13 mouse cellular contexts compared by ENCODE assay signal in the genomic region with DNA sequence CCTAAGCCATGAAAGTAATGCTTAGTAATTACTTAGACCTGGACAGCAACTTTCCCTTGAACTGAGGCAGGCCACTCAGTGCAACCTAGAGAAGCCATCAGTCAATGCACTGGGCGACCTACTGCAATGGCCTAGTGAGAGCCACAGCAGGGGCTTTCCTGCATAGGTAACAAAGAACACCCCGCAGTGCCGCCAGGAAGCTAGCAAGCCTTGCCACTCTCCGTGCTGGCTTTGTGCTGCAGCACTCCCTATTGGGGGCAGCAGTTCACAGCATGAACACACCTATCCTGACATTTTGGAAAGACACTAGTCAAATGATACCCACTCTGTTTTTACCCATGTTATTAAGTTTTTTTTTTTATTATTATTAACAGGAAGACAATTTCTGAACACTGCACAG.
"Had no signal": no experiment of that assay in that cellular context is flagged by ENCODE, and none has a peak within 500 bp of the region (broad histone marks: within the 10 kb centered on the region; RNA-seq: fewer than 3 reads in every experiment).

No protein-coding gene starts in this region.

- DNase-seq: kidney, adult 2 months; kidney, postnatal 36 days; left cerebral cortex, postnatal 4 days; lung, adult 18-20 months; retina, postnatal 1 day; right cerebral cortex, postnatal 4 days; spleen, adult 18-20 months had no signal

- H3K27ac ChIP-seq: kidney, postnatal 0 days; limb, embryonic 13.5 days; liver, embryonic 14.5 days; midbrain, embryonic 12.5 days; neural tube, embryonic 13.5 days; stomach, embryonic 15.5 days had no signal

- H3K4me3 ChIP-seq: limb, embryonic 13.5 days; midbrain, embryonic 12.5 days; neural tube, embryonic 13.5 days; stomach, embryonic 15.5 days had no signal
